Mouse (Mus musculus): ENCODE measurements around the gene Shroom4.

The Shroom4 gene

GRCm38 (mm10) chrX:6475177-6475576, 75.5 kb downstream of the Shroom4 start:
- in situ Hi-C loops (cut with MboI; ENCODE audit: low pct_unique_long_range_greater_than_20kb in 1 of 2, low sequenced_read_pairs in 2 of 2, unreplicated experiment in 1 of 2): loop anchor here in 1 of 2 experiments (10.0 kb wide), 1 partner anchor 70 kb away; no protein-coding TSS in a partner anchor

GRCm38 (mm10) chrX:6482268-6482667, 82.6 kb downstream of the Shroom4 start:
- in situ Hi-C loops (cut with MboI; ENCODE audit: low pct_unique_long_range_greater_than_20kb in 1 of 2, low sequenced_read_pairs in 2 of 2, unreplicated experiment in 1 of 2): no loop called here

GRCm38 (mm10) chrX:6483817-6484216, 84.2 kb downstream of the Shroom4 start:
- in situ Hi-C loops (cut with MboI; ENCODE audit: low pct_unique_long_range_greater_than_20kb in 1 of 2, low sequenced_read_pairs in 2 of 2, unreplicated experiment in 1 of 2): no loop called here

DNA sequence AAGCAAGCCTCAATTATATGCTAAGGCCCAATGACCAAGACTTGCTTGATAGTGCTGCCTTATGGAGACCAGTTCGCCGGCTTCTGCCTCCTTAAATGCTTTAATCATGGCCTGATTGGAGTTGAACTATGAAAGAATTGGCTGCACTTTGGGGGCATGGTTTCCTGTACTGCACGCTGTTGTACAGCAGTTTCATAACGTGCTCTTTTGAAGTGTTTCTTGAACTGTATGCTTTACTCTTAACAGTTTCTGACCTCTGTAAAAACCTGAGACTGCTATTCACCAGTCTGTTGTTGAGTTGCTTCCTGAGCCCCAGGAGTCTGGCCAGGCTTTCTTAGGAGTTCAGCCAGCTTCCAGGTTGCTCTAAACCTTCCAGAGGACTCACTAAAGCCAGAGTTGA, 90.8 kb downstream of the Shroom4 start:
- in situ Hi-C loops (cut with MboI; ENCODE audit: low pct_unique_long_range_greater_than_20kb in 1 of 2, low sequenced_read_pairs in 2 of 2, unreplicated experiment in 1 of 2): no loop called here

DNA sequence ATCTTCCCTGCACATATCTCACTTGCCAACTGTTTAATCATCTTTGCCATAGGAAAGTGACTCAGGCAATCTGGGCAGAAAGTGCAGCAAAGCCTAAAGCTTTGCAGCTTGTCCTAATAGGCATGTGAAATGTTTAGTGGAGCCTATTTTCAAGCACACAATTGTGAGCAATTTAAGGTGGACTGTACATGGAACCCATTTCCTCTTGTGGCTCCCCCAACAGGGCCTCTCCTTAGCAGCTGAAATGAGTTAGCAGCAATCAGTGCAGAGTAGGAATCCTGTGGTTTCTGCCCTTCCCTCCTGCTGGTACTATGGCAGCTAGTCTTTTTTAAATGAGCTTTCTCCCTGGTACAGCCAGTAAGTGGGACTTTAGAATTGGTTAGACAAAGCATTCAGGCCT, 95.8 kb downstream of the Shroom4 start:
- in situ Hi-C loops (cut with MboI; ENCODE audit: low pct_unique_long_range_greater_than_20kb in 1 of 2, low sequenced_read_pairs in 2 of 2, unreplicated experiment in 1 of 2): no loop called here

DNA sequence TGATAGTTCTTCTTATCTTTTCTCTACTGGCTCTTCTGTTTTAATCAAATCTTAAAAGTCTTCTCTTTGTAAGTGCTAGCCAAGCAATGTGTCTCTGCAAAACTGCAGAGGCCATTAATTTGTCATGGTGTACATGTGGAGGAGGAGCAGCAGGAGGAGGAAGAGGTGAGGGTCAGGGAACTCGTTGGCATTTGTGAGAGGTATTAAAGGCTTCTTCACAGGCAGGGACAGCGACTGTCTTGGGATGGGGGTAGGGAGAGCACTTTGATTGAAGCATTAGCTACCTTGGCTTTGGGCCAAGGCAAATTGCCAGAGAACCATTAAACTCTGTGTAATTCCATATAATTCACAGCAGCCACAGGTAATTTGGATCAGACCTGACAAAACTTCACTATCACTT, 96.7 kb downstream of the Shroom4 start:
- in situ Hi-C loops (cut with MboI; ENCODE audit: low pct_unique_long_range_greater_than_20kb in 1 of 2, low sequenced_read_pairs in 2 of 2, unreplicated experiment in 1 of 2): no loop called here

- in situ Hi-C loops (cut with MboI; ENCODE audit: low pct_unique_long_range_greater_than_20kb in 1 of 2, low sequenced_read_pairs in 2 of 2, unreplicated experiment in 1 of 2): loop anchor here in 1 of 2 experiments (25.0 kb wide), 1 partner anchor 240 kb away; no protein-coding TSS in a partner anchor
These were observed 102.2 kb downstream of the Shroom4 start for GRCm38 (mm10) chrX:6501850-6502249.

- in situ Hi-C loops (cut with MboI; ENCODE audit: low pct_unique_long_range_greater_than_20kb in 1 of 2, low sequenced_read_pairs in 2 of 2, unreplicated experiment in 1 of 2): loop anchor here in 1 of 2 experiments (25.0 kb wide), 1 partner anchor 255 kb away; no protein-coding TSS in a partner anchor
These were observed 117.6 kb downstream of the Shroom4 start for GRCm38 (mm10) chrX:6517217-6517616.

- in situ Hi-C loops (cut with MboI; ENCODE audit: low pct_unique_long_range_greater_than_20kb in 1 of 2, low sequenced_read_pairs in 2 of 2, unreplicated experiment in 1 of 2): loop anchor here in 1 of 2 experiments (25.0 kb wide), 1 partner anchor 256 kb away; no protein-coding TSS in a partner anchor
These were observed 118.8 kb downstream of the Shroom4 start for GRCm38 (mm10) chrX:6518421-6518820.

DNA sequence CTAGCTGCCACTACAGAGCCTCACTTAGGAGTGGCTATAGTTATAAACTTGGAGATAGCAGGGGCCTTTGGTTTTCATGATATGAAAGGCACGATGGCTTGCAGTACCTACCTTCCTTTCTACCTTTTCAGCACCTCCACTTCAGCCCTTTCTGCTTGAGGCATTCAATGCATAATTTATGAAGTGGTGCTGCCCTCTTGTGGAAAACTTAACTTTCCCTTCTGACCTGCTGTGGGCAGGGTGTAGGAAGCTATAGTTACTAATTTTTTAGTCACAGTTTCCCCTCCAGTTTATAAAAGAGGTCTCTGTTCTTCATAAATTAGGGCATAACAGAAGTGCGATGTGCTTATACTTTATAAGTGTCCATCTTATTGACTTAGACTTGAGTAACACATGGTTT, 123.3 kb downstream of the Shroom4 start:
- in situ Hi-C loops (cut with MboI; ENCODE audit: low pct_unique_long_range_greater_than_20kb in 1 of 2, low sequenced_read_pairs in 2 of 2, unreplicated experiment in 1 of 2): loop anchor here (10.0 to 25.0 kb wide), 2 partner anchors 261 to 268 kb away; no protein-coding TSS in a partner anchor

- in situ Hi-C loops (cut with MboI; ENCODE audit: low pct_unique_long_range_greater_than_20kb in 1 of 2, low sequenced_read_pairs in 2 of 2, unreplicated experiment in 1 of 2): no loop called here
These were observed 137.0 kb downstream of the Shroom4 start for GRCm38 (mm10) chrX:6536636-6537035.

- in situ Hi-C loops (cut with MboI; ENCODE audit: low pct_unique_long_range_greater_than_20kb in 1 of 2, low sequenced_read_pairs in 2 of 2, unreplicated experiment in 1 of 2): no loop called here
These were observed 138.0 kb downstream of the Shroom4 start for GRCm38 (mm10) chrX:6537689-6538088.

DNA sequence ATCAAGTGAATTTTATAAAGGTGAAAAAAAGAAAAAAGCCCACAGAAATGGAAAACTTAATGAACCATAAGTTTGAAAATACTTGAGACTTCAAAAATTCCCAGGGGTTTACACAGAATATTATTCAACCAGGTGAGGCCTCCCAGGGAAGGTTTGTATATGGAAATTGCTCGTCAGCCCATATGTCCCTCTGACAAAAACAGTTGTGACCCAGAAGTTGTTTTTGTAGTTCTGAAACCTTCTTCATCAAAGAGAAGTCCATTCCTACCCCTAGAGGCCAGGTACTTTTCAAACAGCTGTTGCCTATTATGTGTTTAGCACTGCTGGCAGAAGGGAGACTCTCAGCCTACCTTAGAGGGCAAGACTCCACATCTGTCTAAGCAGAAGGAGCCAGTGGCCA, 165.4 kb downstream of the Shroom4 start:
- in situ Hi-C loops (cut with MboI; ENCODE audit: low pct_unique_long_range_greater_than_20kb in 1 of 2, low sequenced_read_pairs in 2 of 2, unreplicated experiment in 1 of 2): no loop called here

DNA sequence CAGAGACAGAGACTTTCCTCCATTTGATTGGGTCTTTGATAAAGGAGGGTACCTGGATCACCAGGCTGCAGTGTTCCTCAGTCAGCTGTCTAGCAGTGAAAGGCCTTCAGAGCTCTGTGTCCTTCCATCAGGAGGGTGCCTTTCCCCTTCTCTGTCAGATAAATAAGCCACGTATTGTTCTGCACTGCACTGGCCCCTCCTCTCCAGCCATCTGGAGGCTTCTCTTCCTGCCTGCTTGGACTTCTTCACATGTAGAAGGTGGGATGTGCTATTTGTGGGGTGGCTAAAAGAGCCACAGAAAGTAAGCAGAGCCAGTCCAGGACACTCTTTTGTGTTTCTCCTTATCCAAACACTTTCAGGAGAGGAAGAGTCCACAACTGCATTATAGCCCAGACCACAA, 174.9 kb downstream of the Shroom4 start:
- in situ Hi-C loops (cut with MboI; ENCODE audit: low pct_unique_long_range_greater_than_20kb in 1 of 2, low sequenced_read_pairs in 2 of 2, unreplicated experiment in 1 of 2): no loop called here

DNA sequence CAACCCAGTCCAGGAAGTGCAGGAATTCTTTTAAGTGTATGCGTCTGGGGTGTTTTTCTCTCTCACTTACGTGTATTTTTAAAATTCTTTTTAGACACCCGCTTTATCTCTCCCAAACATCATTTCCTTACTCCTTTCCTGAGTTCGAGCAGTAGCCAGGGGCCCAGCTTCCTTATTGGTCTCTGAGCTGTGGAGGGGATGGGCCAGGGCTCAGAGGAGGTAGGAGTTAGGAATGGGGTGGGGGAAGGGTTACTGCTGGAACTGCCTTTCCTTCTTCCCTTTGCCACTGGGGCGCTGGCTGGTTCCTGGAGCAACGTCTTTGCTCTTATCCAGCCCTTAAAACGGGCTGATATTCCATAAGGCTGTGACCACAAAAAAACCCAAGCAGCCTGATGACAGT, 177.3 kb downstream of the Shroom4 start:
- in situ Hi-C loops (cut with MboI; ENCODE audit: low pct_unique_long_range_greater_than_20kb in 1 of 2, low sequenced_read_pairs in 2 of 2, unreplicated experiment in 1 of 2): no loop called here

GRCm38 (mm10) chrX:6580671-6581070, 181.0 kb downstream of the Shroom4 start:
- in situ Hi-C loops (cut with MboI; ENCODE audit: low pct_unique_long_range_greater_than_20kb in 1 of 2, low sequenced_read_pairs in 2 of 2, unreplicated experiment in 1 of 2): no loop called here

DNA sequence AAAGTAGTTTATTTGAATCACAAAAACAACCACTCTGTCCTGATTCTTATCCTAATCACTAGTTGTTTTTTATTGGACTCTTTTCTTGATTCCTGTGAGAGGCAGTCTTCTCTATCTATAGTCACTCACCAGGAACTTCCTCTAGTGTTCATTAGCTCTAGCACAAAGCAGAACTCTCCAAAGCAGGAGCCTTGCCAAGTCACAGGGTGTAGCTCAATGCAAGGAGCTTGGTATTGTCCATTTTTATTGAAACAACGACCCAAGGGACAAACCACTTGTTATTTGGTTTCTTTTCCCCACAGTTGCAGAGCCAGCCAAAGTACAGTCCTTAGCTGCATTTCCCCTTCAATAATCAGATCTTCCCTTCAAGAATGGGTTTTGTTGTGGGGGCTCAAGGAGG, 181.5 kb downstream of the Shroom4 start:
- in situ Hi-C loops (cut with MboI; ENCODE audit: low pct_unique_long_range_greater_than_20kb in 1 of 2, low sequenced_read_pairs in 2 of 2, unreplicated experiment in 1 of 2): no loop called here

DNA sequence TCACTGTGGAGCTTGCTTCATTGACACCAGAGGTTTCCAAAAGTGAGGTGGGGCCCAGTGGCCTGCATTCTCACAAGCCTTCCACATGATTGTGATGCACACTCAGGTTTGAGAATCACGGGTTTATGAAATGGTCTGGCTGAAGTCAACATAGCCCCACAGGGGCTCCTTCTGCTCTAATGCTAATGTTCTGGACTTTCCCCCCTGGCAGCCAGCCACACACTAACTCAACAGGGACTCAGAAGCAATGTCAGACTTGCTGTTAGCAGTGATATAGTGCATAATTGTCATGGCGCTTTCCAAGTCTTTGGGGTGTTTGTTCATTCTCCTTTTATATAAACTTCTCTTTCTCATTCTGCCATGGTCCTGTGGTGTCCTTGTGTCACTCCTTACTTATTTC, 183.0 kb downstream of the Shroom4 start:
- in situ Hi-C loops (cut with MboI; ENCODE audit: low pct_unique_long_range_greater_than_20kb in 1 of 2, low sequenced_read_pairs in 2 of 2, unreplicated experiment in 1 of 2): no loop called here

DNA sequence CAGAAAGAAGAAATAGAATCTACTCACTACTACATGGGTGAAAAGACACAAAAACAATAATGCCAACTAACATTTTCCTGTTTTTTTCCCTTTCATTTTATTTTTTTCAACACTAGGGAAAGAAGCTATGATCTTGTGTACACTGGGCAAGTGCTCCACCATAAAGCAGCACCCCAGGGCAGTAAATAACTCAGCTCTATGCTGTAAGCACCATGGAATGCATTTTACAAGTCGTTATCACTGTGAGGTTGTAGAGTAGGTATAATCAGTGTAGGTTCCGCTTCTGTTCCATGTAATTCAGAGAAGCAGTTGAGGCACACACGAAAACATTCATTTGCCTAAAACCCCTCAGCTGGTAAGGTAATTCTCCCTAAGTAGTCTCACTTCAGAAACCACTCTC, 194.5 kb downstream of the Shroom4 start:
- in situ Hi-C loops (cut with MboI; ENCODE audit: low pct_unique_long_range_greater_than_20kb in 1 of 2, low sequenced_read_pairs in 2 of 2, unreplicated experiment in 1 of 2): no loop called here

GRCm38 (mm10) chrX:6654024-6654423, 254.4 kb downstream of the Shroom4 start:
- in situ Hi-C loops (cut with MboI; ENCODE audit: low pct_unique_long_range_greater_than_20kb in 1 of 2, low sequenced_read_pairs in 2 of 2, unreplicated experiment in 1 of 2): no loop called here

DNA sequence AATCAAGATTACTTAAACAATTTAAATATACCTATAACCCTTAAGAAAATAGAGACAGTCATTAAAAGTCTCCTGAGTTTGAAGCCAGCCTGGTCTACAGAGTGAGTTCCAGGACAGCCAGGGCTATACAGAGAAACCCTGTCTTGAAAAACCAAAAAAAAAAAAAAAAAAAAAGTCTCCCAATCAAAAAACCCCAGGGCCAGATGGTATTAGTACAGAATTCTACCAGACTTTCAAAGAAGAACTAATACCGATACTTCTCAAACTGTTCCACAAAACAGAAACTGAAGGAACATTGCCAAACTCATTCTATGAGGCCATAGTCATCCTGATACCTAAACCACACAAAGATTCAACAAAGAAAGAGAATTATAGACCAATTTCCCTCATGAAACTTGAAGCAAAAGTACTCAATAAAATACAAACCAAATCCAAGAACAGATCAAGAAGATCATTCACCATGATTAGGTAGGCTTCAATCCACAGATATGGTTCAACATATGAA, 259.2 kb downstream of the Shroom4 start:
- in situ Hi-C loops (cut with MboI; ENCODE audit: low pct_unique_long_range_greater_than_20kb in 1 of 2, low sequenced_read_pairs in 2 of 2, unreplicated experiment in 1 of 2): no loop called here

Data from mouse embryonic stem cell (cell line).